Mouse (Mus musculus) fibroblast of lung, adult 2 months (primary cell): Measurements from ENCODE around the gene Astl.
A peak's percentile ranks its signal among the peaks of the same experiment; 100 is the strongest.

Source experiments
- DNase-seq: peaks from one replicate; pipeline ENCODE4 v3.0.0-alpha.2; 2011; ENCODE audit warnings: low read depth

The Astl gene

GRCm38 (mm10) chr2:127367126-127367820 is 28.8 kb downstream of the Astl start:
- DNase-seq = no peak

- no peak for DNase-seq
Measured at GRCm38 (mm10) chr2:127369703-127370376, 31.4 kb downstream of the Astl start.

DNA sequence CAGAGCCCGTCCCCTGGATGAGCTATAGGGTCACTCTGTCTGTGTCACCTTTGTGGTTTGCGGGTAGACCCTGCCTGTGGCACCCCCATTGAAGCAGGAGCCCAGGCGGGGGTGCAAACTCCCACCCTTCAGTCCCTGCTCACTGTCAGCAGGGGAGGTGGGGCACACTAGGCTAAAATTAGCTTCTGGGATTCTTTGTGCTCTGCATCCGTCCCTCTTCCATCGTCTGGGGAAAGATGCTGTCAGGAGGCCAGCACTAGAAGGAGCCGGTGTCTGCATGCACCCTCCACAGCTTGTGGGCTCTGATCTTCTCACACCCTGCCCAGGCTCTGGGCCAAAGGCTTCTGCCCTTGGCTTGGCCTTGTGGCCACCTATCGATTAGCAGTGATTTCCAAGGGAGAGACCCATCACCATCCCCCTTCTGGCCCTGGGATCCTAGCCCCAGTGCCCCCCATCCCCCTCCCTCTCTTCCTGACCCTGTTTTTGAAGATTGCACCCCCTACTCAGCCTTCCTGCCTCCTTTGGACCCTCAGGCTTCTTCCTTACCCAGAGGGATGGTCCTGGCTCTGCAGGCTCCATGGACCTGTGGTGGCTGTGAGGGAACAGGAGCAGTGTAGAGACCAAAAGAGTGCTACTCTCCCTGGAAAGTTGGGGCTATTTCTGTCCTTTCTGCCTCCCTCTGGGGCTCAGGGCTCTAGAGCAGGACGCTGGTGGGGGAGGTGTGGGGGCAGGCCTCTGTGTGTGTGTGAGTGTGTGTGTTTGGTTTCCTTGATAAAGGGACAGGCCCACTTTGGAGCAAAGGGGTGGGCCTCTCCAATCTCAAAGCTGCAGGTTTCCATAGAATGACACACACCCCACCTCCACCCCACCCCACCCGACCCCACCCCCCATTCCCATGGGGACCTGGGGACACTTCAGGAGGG is 32.4 kb downstream of the Astl start:
- no peak for DNase-seq

- DNase-seq = no peak
Measured at GRCm38 (mm10) chr2:127371484-127371861, 33.0 kb downstream of the Astl start.

- no peak for DNase-seq
Measured at GRCm38 (mm10) chr2:127372082-127372481, 33.6 kb downstream of the Astl start.

DNA sequence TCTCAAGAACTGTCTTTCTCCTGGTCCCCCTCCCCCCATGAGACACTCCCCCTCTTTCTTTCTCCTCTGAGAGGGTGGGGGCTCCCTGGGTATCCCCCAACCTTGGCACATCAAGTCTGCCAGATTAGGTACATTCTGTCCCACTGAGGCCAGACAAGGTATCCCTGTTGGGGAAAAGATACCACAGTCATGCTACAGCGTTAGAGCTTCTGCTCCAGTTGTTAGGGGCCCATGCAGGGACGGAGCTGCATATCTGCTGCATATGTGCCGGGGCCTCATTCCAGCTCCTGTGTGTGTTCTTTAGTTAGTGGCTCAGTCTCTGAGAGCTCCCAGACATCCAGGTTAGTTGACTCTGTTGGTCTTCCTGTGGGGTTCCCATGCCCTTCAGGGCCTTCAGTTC is 35.7 kb downstream of the Astl start:
- DNase-seq = no peak

- no peak for DNase-seq
Measured at GRCm38 (mm10) chr2:127375087-127375486, 36.6 kb downstream of the Astl start.

- DNase-seq = no peak
Measured at GRCm38 (mm10) chr2:127375759-127376341, 37.4 kb downstream of the Astl start.

DNA sequence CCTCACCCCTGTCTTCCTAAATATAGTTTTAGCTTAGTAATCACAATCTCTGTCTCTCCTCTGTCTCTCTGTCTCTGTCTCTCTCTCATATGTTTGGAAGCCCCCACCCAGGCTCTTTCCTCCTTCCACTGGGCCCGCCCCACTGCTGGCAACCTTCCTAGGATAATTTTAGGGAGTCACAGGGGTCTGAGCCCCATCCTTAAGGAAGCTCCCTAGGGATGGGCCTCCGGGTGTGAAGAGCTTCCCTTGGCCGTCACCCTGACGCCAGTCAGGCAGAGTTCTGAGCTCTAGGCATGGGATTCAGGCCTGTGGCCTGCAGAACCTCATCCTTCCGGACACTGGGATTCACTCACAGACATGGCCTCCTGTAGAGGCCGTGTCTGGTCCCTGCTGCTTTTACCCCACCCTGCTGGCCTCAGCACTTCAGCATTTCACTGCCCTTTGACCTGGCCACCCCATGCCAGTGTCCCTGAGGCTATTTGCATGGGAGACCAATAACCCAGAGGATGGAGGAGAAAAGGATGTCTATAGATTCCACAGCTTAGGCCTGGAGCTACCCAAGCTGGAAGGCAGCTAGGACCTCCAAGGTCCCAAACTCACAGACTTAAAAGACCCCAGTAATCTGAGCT is 38.1 kb downstream of the Astl start:
- no peak for DNase-seq

GRCm38 (mm10) chr2:127377942-127378610 is 39.6 kb downstream of the Astl start:
- DNase-seq = no peak

DNA sequence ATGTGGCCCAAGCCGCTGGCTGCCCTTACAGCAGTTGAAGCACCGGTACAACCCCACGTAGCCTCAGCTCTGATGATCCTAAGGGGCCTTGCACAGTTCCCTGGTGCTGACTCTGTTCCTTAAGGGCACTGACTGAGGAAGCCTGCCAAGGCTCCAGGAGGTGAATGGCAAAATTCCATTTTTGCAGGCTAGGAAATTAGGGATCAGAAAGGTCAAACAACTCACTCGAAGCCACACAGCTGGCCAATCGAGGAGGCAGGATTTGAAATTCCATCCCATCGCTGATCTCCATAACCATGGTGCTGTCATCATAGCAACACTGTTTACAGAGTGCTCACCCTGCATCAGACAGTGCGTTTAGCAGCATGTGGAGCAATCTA is 40.2 kb downstream of the Astl start:
- DNase-seq = peak; percentile 25

GRCm38 (mm10) chr2:127379250-127379649 is 40.8 kb downstream of the Astl start:
- no peak for DNase-seq

DNA sequence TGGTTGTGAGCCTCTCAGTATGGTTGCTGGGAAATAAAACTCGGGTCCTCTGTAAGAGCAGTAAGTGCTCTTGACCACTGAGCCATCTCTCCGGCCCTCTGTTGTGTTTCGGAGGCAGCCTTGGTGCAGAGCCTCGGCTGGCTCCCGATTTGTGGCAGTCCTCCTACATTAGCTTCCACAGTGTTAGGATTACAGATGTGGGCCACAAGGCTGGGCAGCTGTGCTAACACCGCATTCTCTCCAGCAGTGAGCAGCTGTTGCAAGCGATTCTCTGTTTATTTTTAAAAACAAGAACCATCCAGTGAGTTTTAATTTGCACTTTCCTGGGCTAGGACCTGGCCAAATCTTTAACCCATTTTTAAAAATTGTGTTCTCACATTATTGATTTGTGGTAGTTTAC is 45.4 kb downstream of the Astl start:
- DNase-seq = no peak

DNA sequence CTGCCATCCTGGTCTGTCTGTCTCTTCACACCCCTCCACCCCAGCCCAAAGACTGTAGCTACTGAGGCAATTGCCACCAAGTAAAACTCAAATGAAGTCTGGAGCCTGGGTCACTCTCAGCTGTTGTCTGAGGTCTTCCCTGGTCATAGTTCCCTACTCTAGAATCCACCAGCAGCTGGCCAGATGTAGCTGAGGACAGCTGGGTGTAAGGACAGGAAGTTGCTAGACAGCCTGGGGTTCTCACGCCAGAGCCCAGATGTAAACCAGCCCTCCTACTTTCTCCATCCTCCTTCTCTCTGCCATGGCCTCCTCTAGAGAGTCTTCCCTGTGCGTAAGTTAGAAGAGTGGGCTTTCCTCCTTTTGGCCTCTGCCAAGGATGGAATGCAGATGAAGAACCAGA is 49.1 kb downstream of the Astl start:
- DNase-seq = no peak

DNA sequence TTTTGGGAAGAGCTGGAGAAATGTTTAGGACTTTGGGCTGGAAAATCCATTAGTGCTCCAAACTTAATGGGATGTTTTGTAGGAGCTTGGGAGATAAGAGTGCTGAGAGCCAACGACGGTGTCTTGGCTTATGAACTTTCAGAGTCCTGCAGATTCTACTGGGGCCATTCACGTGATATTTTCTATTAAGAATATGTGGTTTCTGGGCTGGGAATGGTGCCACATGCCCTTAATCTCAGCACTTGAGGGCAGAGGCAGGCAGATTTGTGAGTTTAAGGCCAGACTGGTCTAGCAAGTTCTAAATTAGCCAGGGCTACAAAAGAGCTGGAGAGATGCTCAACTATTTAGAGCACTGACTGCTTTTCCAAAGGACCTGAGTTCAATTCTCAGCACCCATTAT is 51.9 kb downstream of the Astl start:
- no peak for DNase-seq

- DNase-seq = no peak
Measured at GRCm38 (mm10) chr2:127390846-127391245, 52.4 kb downstream of the Astl start.

DNA sequence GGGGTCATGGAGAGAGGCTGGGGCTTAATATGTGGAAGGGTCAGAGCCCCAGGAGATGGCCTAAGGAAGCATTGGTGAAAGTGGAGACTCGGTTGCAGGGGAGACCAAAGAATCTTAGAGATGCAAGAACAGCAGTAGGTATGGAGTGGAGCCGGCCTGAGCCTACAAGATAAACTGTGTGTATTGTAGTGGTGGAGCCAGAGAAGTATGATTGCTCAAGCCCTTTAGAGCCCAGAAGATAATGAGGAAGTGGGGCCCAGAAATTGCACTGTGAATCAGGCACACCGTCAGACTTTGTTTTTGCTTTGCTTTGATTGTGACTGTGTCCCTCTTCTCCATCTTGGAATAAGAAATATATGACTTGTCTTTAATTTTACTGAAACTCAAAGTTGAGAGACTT is 52.9 kb downstream of the Astl start:
- no peak for DNase-seq

DNA sequence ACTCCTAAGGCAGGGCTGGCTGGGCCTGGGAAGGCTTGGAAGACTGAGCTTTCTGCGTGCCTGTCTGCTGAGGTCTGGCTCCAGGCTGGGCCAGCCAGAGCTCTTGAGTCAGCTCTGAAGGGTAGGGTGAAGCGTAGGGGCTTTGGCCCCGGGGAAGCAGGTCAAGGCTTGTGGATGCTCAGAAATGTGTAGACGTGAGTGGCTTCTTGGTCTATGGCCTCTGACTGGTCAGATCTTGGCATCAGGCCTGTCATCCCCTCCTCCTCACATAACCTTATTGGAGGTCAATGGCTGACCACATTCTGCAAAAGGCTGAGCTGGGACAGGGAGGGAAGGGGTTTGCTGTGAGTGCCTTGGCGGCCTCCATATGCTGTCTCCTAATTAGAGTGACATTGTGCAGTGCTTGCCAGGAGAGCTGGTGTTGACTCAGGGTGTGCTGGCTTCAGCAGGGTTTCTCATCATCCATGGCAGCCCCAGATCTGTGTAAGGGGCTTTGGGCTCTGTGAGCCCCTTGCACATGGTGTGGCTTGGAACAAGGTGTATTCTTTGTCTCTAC is 56.2 kb downstream of the Astl start:
- peak; percentile 8 for DNase-seq

DNA sequence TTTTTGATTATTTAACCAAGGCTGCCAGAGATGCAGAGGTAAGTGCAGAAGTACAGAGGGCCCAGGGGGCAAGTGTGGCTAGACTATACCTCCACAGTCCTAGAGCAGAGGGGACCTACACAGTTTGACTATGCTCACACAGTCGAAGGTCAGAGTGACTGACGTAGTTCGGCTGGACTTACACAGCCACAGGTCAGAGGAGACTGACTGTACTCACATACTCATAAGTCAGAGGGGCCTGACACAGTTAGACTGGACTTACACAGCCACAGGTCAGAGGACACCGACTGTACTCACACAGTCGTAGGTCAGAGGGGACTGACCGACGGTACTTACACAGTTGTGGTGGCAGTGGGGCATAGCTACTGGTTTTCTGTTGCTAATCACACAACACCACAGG is 60.3 kb downstream of the Astl start:
- DNase-seq = no peak
